Mouse (Mus musculus): Measurements from ENCODE around the gene Slc13a5.

DNA sequence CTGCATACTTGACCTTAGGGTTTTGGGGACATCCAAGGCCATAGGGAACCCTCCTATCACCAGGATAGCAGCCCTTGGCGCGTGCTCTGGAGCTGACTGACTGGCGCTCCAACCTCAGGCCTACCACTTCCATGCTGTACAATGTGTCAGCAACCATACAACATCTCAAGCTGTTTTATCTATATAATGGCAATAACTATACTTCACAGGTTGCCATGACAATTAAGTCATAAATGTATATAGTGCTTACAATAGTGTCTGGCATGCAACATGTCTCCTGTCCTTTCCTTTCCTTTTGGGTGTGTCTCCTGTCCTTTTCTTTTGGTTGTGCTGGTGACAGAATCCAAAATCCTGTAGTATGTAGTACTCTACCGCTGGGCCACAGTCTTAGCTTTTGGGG is 11.4 kb downstream of the Slc13a5 start:
- TF ChIP-seq CTCF (IDR thresholded peaks at IDR 0.05; ENCODE audit: control insufficient read depth, insufficient read depth, insufficient read length) (no peak), USF1 (IDR thresholded peaks at IDR 0.05; ENCODE audit: low read depth) (no peak), CEBPB (IDR thresholded peaks at IDR 0.05; ENCODE audit: low read depth) (no peak), MYOG (IDR thresholded peaks at IDR 0.05; ENCODE audit: control insufficient read depth, extremely low read depth, insufficient read length) (no peak), FOSL1 (IDR thresholded peaks at IDR 0.05; ENCODE audit: insufficient read depth, low read length, poor library complexity, severe bottlenecking) (no peak), MYOD1 (IDR thresholded peaks at IDR 0.05; ENCODE audit: control insufficient read depth, insufficient read length, low read depth) (no peak), MAX (IDR thresholded peaks at IDR 0.05) (no peak)

All from C2C12 (cell line).